Mouse (Mus musculus): ENCODE measurements at regions not wholly inside any gene's neighbourhood (a gene's known extent, or its start where the extent isn't known, plus 50 kb on each side); places are given as distances from the start of the nearest gene placed in this dataset.

- no peak for TF ChIP-seq POLR2A (IDR thresholded peaks at IDR 0.05; ENCODE audit: borderline replicate concordance, extremely low read depth, insufficient read depth, insufficient read length, poor library complexity, severe bottlenecking)
- TF ChIP-seq CTCF (IDR thresholded peaks at IDR 0.05; ENCODE audit: borderline replicate concordance, extremely low read depth, insufficient read depth, insufficient read length) = no peak
Measured at GRCm38 (mm10) chr8:77829764-77830163, 105.5 kb upstream of the Ednra start.

Measured in brain, embryonic 14.5 days (tissue).